Mouse (Mus musculus) adrenal gland, postnatal 14 days (tissue): ENCODE results near the gene Gpr135. TPM values are rescaled to one million over a fixed set of nuclear protein-coding genes. Genes with fewer than 3 reads are reported as not detected.

Experiments
- DNase-seq: peaks from one replicate; pipeline ENCODE4 v3.0.0; 2021; ENCODE audit warnings: mixed read lengths
- long read RNA-seq, 2 experiments: library from polyadenylated mRNA; stranded (forward); transcript quantifications; one replicate each; pipeline ENCODE4 v2.0.0; 2021
- total RNA-seq: library from RNA; stranded (reverse); gene quantifications from 2 replicates; pipeline ENCODE4 v1.2.3, GENCODE M21; 2021

Gene Gpr135
- total RNA-seq: 3.9 and 5.0 TPM in 2 replicates
- long read RNA-seq, experiment 1, partial matches to known transcripts: 0 of 1 reads
- long read RNA-seq, experiment 1, other reads (novel, unspliced or antisense): 0 of 1 reads
- long read RNA-seq, experiment 2, partial matches to known transcripts: 0 of 2 reads
- long read RNA-seq, experiment 2, other reads (novel, unspliced or antisense): 0 of 2 reads

GRCm38 (mm10) chr12:72070327-72071269 lies at the start of gene Gpr135:
TSS of gene Gpr135 (minus strand) at chr12:72071125.
- DNase-seq: peak; percentile 90

GRCm38 (mm10) chr12:72115686-72116345 lies 44.9 kb upstream of the Gpr135 start:
- no peak for DNase-seq

DNA sequence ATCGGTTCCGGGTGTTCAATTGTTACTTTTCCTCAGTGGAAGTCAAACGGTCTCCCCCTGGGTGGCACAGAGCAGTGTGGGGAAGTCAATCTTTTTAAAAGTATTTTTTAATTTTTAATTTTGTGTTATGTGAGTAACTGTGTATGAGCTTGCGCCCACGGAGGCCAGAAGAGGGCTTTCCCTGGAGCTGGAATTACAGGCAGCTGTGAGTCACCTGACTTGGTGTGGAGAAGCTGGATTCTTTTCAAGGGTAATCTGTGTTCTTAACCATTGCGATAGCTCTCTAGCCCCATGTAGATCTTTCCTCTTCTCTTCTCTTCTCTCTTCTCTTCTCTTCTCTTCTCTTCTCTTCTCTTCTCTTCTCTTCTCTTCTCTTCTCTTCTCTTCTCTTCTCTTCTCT lies 44.2 kb upstream of the Gpr135 start:
- DNase-seq: no peak

DNA sequence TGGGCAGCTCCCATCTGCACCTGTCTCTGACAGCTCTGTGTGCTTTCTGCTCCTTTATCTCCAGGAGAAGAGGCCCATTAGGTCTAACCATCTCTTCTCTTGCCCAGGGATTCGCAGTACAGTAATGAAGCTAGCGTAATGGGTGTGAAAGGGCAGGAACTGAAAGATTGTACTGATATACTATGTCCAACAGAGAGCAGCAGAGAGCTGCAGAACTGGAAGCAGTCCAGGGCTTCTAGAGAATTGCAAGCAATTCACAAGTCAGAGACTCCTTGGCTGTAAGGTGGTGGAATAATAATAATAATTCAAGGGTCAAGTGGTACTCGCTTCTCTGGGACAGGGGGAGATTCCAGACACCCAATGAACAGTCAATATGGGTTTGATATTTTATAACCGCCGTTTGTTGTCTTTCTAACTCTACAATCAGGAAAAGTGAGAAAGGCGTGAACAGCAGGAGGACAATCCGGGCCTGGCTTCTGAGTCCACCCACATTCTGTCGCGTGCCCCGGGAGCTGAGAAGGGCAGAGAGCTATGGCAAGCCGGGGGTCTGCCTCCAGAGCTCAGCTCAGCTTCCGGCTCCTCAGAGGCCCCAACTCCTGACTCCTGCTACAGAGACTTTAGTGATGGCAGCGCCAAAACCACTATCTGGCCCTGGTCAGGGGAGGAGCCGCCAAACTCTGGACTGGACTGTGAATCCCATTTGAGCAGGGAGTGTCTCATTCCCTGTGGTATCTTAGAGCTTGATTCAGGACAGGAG lies 33.8 kb upstream of the Gpr135 start:
- DNase-seq: peak; percentile 75

GRCm38 (mm10) chr12:72104027-72104426 lies 33.1 kb upstream of the Gpr135 start:
- no peak for DNase-seq

DNA sequence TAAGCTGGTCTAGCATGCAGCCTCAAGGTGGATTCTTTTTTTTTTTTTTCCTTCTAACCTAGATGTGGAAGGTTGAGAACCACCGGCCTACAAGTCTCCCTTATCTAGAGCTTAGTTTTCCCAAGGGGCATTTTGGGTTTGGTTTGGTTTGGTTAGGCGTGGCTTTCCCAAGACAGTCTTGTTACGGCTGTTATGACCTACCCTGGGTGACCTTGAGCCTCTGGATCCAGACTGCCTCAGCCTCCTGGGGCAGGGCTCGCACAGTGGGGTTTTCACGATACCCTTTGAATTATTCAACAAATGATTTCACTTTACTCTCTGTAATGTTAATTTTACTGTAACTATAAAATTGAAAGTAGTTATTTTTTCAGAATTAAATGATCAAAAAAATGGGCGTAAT lies 31.9 kb upstream of the Gpr135 start:
- no peak for DNase-seq

GRCm38 (mm10) chr12:72096966-72097365 lies 26.0 kb upstream of the Gpr135 start:
- no peak for DNase-seq

- DNase-seq: no peak
Measured at GRCm38 (mm10) chr12:72089802-72090201, 18.9 kb upstream of the Gpr135 start.

- DNase-seq: peak; percentile 29
Measured at GRCm38 (mm10) chr12:72086166-72086825, 15.4 kb upstream of the Gpr135 start.

- peak; percentile 100 for DNase-seq
Measured at GRCm38 (mm10) chr12:72085329-72086165, 14.6 kb upstream of the Gpr135 start, which contains the start of the genes L3hypdh and Jkamp. TSS of gene L3hypdh (minus strand) at chr12:72085439. TSS of gene Jkamp (plus strand) at chr12:72085589.

- no peak for DNase-seq
Measured at GRCm38 (mm10) chr12:72085024-72085328, 14.1 kb upstream of the Gpr135 start.

DNA sequence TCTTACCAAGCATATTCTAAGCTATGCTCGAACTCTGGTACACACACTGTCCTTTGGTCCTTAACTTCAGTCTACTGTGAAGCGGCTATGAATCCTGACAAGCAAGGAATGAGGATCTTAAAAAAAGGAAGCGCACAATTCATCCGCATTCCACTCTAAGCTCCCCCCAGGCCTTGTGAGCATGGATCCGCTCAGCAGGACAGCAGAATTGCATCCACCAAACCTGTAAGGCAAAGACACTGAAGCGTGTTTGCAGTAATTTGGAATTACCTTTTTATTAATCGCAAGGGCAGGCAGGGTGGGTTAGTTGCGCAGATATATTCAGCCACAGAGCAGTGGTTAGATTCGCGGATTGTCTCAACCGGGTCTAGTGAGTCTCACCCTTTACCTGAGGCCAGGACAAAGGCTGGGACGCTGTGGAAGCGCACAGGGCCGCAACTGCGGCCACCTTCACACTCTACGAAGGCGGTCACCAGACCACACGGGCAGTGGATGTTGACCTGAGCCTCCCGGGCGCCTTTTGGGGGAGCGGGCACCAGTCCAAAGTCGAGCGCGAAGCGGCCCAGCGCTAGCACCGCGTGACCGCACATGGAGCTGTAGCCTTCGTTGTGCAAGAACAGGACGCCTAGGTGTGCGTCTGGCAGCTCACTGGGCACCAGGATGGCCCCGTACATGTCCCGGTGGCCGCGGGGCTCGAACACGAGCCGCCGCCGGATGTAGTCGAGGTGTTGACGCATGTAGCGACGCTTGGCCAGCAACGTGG lies 13.5 kb upstream of the Gpr135 start:
- DNase-seq: peak; percentile 74

GRCm38 (mm10) chr12:72083265-72083664 lies 12.3 kb upstream of the Gpr135 start:
- DNase-seq: no peak

DNA sequence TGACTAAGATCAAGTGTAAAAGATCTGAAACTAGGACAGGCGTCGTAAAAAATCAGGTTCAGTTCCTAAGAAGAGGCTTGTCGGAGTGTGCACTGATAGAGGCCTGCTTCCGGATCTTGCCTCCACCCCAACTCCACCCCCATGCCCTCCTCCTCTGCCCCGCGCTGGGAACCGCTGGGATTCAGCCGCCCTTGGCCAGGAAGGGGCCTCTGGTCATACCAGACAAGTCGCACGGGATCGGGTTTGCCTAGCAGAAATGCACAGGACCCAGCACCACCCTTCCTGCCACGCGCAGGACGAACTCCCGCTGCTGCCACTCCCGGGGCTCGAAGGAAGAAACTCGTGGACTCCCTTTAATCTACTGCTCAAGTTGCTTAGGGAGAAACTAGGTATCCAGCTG lies 11.4 kb upstream of the Gpr135 start:
- peak; percentile 69 for DNase-seq

DNA sequence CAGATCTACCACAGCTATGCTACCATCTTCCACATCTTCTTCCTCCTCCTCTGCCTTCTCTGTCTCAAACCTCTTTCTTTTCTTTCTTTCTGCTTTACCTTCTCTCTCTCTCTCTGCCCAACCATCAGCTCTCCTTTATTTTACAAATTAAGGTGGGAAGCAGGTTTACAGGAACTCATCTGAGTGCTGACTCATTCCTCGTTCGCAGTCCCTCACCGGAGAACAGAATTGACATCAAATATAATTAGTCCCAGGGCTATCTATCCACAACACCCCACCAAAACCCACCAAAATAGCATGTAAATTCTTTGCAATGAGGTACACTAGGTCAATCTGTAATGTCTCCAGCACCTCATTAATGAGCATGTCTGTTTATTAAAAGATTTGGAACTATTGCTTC lies 11.0 kb upstream of the Gpr135 start:
- DNase-seq: no peak

- peak; percentile 20 for DNase-seq
Measured at GRCm38 (mm10) chr12:72078248-72078647, 7.3 kb upstream of the Gpr135 start.

DNA sequence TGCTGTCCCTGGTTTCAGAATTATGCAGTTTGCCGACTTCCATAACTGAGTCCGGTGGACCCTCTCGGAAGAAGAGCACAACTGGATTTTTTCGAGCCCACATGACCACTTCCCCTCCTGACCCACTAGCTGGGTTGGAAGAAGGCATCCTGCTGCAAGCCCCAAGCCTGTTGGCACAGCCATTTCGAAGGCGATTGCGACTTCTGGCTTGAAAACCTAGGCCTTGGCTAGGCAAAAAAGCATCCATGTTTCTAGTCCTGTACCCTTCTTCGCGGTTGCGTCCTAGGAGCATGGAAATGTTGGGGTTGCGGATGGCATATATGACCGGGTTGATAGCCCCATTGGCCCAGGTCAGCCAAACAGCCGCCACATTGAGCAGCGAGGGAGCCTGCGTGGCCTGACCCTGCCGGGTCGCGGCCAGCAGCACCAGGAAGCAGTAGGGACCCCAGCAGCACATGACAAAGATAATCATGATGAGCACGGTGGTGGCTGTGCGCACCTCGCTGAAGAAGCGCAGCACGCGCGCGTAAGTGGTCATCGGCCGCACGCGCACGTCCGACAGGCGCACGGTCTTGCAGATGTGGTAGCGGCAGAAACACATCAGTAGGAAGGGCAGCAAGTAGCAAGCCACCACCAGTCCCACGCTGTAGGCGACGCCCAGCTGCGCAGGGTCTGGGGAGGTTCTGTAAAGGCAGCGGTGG lies 1.1 kb downstream of the Gpr135 start:
- DNase-seq: no peak

DNA sequence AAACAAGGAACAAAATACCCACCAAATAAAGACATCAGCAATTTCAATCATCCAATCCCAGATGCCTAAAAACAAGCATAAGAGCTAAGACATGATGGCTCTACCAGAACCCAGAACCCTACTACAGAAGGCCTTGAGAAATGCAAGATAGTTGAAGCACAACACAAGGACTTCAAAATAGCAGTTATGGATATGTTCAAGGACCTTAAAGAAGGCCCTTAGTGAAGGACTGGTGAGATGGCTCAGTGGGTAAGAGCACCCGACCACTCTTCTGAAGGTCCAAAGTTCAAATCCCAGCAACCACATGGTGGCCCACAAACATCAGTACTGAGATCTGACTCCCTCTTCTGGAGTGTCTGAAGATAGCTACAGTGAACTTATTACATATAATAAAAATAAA lies 13.1 kb downstream of the Gpr135 start:
- no peak for DNase-seq

- no peak for DNase-seq
Measured at GRCm38 (mm10) chr12:72053851-72054250, 17.1 kb downstream of the Gpr135 start.
